Mouse (Mus musculus) mouse embryonic stem cell (cell line): ENCODE measurements around the gene Il5.

Experiments
- in situ Hi-C, 2 experiments: fragments of 300-500 bp; cut with MboI; formaldehyde crosslinking; loops; 1 replicate in 1 of 2; 3 replicates in 1 of 2; pipeline ENCODE4 v1.14.3; 2019 to 2020; ENCODE audit warnings: low sequenced_read_pairs in 2 of 2, low pct_unique_long_range_greater_than_20kb in 1 of 2, mixed read lengths in 1 of 2; ENCODE audit not compliant: unreplicated experiment in 1 of 2

The Il5 gene

GRCm38 (mm10) chr11:53720715-53721114 lies at the start of gene Il5:
Il5 (plus strand) TSS chr11:53720794.
- in situ Hi-C loops: no loop called here

- in situ Hi-C loops: no loop called here
Observed at GRCm38 (mm10) chr11:53671414-53671813, 49.2 kb upstream of the Il5 start.

GRCm38 (mm10) chr11:53680141-53680540 lies 40.5 kb upstream of the Il5 start:
- in situ Hi-C loops: no loop called here

GRCm38 (mm10) chr11:53681686-53682085 lies 38.9 kb upstream of the Il5 start:
- in situ Hi-C loops: no loop called here

GRCm38 (mm10) chr11:53682170-53682569 lies 38.4 kb upstream of the Il5 start:
- in situ Hi-C loops: no loop called here

DNA sequence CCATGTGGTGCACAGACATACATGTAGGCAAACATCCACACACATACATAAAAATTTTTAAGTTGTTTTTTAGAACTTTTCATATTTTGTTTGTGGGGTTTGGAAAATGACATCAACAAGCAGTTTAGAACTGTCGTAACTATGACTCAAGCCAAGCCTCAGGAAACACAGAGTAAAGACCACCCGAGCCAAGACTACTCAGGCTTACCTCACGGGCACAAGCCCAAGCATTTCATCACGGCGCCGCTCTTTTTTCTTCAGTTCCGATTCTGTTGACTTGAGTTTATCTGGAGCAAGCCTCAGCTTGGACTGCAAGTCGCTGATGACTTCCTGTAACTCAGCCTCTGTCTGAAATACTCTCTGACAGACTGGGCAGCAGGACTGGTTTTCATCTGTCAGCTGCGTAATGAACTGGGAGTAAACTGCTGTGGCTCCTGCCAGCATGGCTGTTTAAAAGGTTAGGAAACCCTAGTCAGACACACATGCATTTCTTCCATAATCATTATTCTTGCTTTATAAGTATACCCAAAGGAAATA lies 37.5 kb upstream of the Il5 start:
- in situ Hi-C loops: no loop called here

DNA sequence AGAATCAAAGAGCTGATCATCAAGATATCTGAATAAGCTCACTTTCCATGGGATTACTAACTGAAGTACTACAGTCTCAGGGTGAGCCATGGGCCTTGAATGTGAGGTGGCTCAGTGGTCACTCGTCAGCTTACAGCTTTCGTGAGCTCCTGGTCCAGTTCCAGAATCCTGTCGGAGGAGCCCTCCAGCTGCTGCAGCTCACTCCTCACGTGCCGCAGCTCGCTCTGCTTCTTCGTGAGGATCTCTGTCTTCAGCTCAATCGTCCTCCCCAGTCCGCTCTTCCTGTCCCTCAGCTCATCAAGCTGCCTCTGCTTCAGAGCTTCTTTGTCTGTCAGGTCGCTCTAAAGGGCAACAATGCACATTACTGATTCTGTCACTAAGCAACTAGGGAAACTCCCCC lies 28.6 kb upstream of the Il5 start:
- in situ Hi-C loops: no loop called here

- in situ Hi-C loops: no loop called here
Observed at GRCm38 (mm10) chr11:53698521-53698920, 22.1 kb upstream of the Il5 start.

GRCm38 (mm10) chr11:53699351-53699750 lies 21.2 kb upstream of the Il5 start:
- in situ Hi-C loops: no loop called here

- in situ Hi-C loops: no loop called here
Observed at GRCm38 (mm10) chr11:53706236-53706933, 14.2 kb upstream of the Il5 start.

GRCm38 (mm10) chr11:53706934-53707717 lies 13.5 kb upstream of the Il5 start, which contains the start of gene Rad50:
Rad50 (minus strand) TSS chr11:53707319.
- in situ Hi-C loops: no loop called here

DNA sequence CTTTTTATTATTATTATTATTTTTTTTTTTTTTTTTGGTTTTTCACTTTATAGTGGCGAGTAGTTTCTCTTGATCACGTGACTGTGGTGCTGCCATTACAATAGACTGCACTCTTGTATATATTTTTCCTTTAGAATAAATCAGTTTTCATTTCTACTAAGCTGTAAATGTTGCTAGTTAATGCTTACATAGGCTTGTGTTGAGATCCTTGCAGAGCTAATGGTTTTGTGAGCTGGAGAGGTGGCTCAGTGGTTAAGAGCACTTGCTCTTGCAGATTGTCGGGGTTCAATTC lies 12.9 kb upstream of the Il5 start:
- in situ Hi-C loops: no loop called here

DNA sequence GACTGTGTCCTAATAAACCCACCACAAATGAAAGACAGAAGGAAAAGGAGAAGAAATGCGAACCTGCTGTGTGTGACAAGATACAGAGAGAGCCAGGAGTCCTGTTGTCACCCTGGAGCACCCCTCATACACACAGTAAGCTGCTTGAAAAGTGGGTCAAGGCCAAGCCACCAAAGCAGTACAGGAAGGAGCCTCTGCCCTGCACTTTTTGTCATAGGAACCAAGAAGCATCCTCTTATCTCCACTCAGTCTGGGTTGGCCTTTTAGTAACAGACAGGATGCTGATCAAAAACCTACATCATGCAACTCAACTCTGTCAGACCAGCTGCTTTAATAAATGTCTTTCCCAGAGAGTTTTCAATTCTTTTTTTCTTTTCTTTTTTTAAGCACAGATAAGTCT lies 893 bp upstream of the Il5 start:
- in situ Hi-C loops: no loop called here

DNA sequence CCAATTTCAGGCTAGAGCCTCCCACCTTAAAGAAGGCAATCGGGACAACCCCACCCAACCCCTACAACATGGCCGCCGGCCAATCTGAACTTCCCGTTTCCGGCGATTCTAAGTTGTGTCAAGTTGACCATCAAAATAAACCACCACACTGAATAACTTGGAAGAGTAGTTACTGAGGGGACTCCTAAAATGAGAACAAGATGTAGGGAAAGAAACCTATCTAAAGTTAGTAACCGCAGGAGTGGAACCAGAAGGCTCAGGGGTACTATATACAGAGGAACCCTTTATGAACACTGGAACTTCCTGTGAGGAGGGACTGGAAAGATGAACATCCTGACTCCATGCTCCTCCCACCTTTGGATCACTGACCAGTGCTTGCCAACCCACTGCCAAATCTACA lies 10.9 kb downstream of the Il5 start:
- in situ Hi-C loops: no loop called here

GRCm38 (mm10) chr11:53732244-53732643 lies 11.7 kb downstream of the Il5 start:
- in situ Hi-C loops: no loop called here

DNA sequence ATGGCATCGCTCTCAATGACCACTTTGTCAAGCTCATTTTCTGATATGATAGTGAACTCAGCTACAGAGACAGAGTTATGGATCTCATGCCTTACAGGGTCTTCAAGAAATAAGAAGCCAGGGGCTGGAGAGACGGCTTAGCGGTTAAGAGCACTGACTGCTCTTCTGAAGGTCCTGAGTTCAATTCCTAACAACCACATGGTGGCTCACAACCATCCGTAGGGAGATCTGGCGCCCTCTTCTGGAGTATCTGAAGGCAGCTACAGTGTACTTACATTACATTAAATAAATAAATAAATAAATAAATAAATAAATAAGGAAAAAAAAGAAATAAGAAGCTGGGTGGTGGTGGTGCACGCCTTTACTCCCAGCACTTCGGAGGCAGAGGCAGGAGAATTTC lies 13.2 kb downstream of the Il5 start:
- in situ Hi-C loops: no loop called here

DNA sequence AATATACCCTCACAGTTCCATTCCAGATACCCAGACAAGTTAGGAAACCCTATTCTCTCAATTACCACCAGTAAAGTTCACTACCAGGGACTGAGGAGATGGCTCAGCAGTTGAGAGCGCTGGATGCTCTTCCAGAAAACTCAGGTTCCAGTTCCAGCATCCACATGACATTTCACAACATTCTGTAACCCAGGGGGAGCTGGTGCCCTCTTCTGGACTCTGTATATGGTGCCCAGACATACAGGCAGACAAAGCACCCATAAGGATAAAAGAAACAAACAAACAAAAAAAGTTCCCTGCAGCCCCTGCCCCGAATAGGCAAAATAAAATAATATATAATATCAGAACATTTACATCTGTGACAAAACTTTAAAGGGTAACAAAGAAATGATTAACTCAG lies 13.8 kb downstream of the Il5 start:
- in situ Hi-C loops: no loop called here

GRCm38 (mm10) chr11:53734970-53735681 lies 14.5 kb downstream of the Il5 start:
- in situ Hi-C loops: no loop called here

DNA sequence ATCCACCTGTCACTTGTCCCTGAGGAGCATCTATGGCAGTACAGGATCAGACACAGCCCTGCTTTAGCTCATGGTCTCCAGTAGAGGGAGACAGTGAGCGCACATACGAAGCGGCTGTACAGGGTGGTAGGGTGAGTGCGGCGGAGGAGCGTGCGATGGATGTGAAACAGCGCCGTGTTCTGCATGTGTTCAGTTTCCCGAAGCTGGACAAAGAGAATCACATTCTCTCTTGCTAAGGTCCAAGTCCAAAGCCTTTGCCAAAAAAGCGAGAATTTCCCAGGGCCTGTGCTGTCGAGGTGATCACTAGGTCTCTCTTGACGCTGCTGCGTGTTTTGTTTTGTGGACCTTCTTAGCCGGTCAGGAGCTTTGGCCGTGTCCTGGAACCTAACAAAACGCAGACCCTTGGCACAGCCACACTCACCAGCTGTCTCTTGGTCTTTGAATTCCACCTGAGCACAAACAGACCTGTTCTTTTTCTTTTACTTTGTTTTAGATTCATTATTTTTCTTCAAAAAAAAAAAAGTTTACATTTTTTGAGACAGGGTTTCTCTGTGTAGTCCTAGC lies 15.2 kb downstream of the Il5 start:
- in situ Hi-C loops: no loop called here
